Mouse (Mus musculus) embryonic facial prominence, embryonic 15.5 days (tissue): ENCODE results near the gene Il18bp. TPM values are rescaled to one million over a fixed set of nuclear protein-coding genes. Genes with fewer than 3 reads are reported as not detected.
"Not testable (repeated sequence)": the region's sequence is repeated elsewhere in the genome, so short reads cannot be mapped to it uniquely, and the experiment has no call there.

Experiments used
- ATAC-seq: fragments of 200-750 bp; cut with Nextera tagmentation; 2 replicates; pipeline ENCODE4 v1.8.0; 2017; ENCODE audit warnings: low read depth, moderate TSS enrichment; ENCODE audit not compliant: insufficient number of reproducible peaks, low FRiP score, low TSS enrichment
- H3K27ac ChIP-seq: fragments of 300-500 bp; sonication (generic); replicated peaks from 2 replicates; pipeline ENCODE4 v1.5.1; 2015; ENCODE audit warnings: mild to moderate bottlenecking, inconsistent platforms
- H3K27me3 ChIP-seq: fragments of 300-500 bp; sonication (generic); 2 replicates; pipeline ENCODE4 v1.6.1; 2015; ENCODE audit warnings: inconsistent platforms
- H3K36me3 ChIP-seq: fragments of 300-500 bp; sonication (generic); 2 replicates; pipeline ENCODE4 v1.6.1; 2015; ENCODE audit warnings: mild to moderate bottlenecking, inconsistent platforms
- H3K4me1 ChIP-seq: fragments of 300-500 bp; sonication (generic); 2 replicates; pipeline ENCODE4 v1.6.1; 2015; ENCODE audit warnings: inconsistent platforms
- H3K4me2 ChIP-seq: fragments of 300-500 bp; sonication (generic); replicated peaks from 2 replicates; pipeline ENCODE4 v1.6.1; 2015; ENCODE audit warnings: mild to moderate bottlenecking, inconsistent platforms
- H3K4me3 ChIP-seq: fragments of 300-500 bp; sonication (generic); replicated peaks from 2 replicates; pipeline ENCODE4 v1.5.1; 2015; ENCODE audit warnings: mild to moderate bottlenecking, inconsistent platforms
- H3K9ac ChIP-seq: fragments of 300-500 bp; sonication (generic); 2 replicates; pipeline ENCODE4 v1.6.1; 2015; ENCODE audit warnings: inconsistent platforms
- H3K9me3 ChIP-seq: fragments of 300-500 bp; sonication (generic); replicated peaks from 2 replicates; pipeline ENCODE4 v1.6.1; 2016; ENCODE audit warnings: inconsistent platforms
- WGBS: fragments of 180-500 bp; shearing (Covaris S2); methylation state at CpG from one replicate; pipeline ENCODE4 v1.1.7; 2015; 5-methylcytosine and 5-hydroxymethylcytosine counted together
- polyA plus RNA-seq: library from polyadenylated mRNA; unstranded; fragments of >200 nt; fragmentation: Nextera tagmentation; extraction: Ambion mirVana; gene quantifications from 2 replicates; pipeline ENCODE4 v1.2.1, GENCODE M21; 2015

The Il18bp gene
- polyA plus RNA-seq, 1 experiment from 2014 or later: 2.5 TPM

- no peak for ATAC-seq
- H3K27ac ChIP-seq: no peak overlapping the region
Observed at GRCm38 (mm10) chr7:102034904-102035303, 16.4 kb upstream of the Il18bp start.

DNA sequence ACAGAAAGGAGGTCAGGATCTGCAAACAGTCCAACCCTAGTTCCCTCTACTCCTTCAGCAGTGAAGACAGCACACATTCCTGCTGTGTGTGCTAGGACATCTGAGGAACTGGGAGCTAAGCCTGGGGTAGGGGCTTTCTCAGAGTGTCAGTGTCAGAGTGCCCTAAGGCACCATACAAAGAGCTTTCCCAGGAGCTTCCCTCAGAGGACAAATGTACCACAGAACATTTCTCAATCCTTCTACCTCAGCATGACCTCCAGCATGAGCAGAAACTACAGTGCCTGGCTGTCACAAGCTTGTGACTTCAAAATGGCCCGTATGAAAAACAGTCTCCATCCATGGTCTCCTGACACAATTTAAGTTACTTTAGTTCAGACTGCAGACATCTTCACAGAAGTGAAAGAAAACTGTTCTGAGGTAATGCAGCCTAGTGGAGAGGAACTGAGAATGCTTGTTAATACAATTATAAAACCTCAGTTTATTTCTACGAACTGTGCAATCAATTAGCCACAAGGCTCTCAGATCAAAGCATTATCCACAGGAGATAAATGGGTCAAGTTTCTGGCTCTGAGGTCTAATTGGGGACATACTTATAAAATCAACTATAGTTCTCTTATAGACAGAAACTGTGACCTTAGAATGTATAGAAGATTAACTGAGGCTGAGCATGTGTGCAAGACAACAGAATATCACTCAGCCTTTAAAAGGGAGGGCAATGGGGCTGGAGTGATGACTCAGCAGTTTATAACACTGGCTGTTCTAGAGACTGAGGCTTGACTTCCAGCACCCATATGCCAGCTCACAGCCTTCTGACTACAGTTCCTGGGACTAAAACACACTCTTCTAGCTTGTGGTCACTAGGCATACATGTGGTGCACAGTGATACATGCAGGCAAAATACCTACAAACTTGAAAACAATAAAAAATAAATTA is 7.0 kb upstream of the Il18bp start:
- 63% methylated on average over 2 of the region's 2 CpGs for WGBS
- ATAC-seq: no peak

More at GRCm38 (mm10) chr7:102034904-102035303, 16.4 kb upstream of the Il18bp start:
- Histone ChIP-seq H3K4me2 (no peak overlapping the region), H3K27me3 (no peaks in the 10 kb centered on the region), H3K4me1 (no peaks in the 10 kb centered on the region), H3K36me3 (peaks cover 87% of the 10 kb centered on the region), H3K9me3 (no peaks in the 10 kb centered on the region), H3K4me3 (no peak overlapping the region), H3K9ac (no peak overlapping the region)
- WGBS: 94% methylated on average over 1 of the region's 1 CpGs

GRCm38 (mm10) chr7:102023821-102024220 is 5.3 kb upstream of the Il18bp start:
- peaks cover 74% of the 10 kb centered on the region for H3K36me3 ChIP-seq
- no peak overlapping the region for H3K4me2 ChIP-seq
- H3K4me3 ChIP-seq: no peak overlapping the region
- WGBS: 94% methylated on average over 9 of the region's 9 CpGs
- no peaks in the 10 kb centered on the region for H3K4me1 ChIP-seq
- ATAC-seq: no peak
- no peaks in the 10 kb centered on the region for H3K9me3 ChIP-seq
- H3K9ac ChIP-seq: no peak overlapping the region
- H3K27me3 ChIP-seq: no peaks in the 10 kb centered on the region
- no peak overlapping the region for H3K27ac ChIP-seq

More for the DNA sequence above, 7.0 kb upstream of the Il18bp start:
- Histone ChIP-seq H3K27me3 (no peaks in the 10 kb centered on the region), H3K27ac (no peak overlapping the region), H3K4me3 (no peak overlapping the region), H3K9me3 (no peaks in the 10 kb centered on the region), H3K9ac (no peak overlapping the region), H3K36me3 (peaks cover 71% of the 10 kb centered on the region), H3K4me1 (no peaks in the 10 kb centered on the region), H3K4me2 (no peak overlapping the region)

- ATAC-seq, H3K9me3 ChIP-seq, H3K9ac ChIP-seq, H3K27me3 ChIP-seq, H3K4me1 ChIP-seq, H3K4me2 ChIP-seq, H3K27ac ChIP-seq, H3K4me3 ChIP-seq: not testable (repeated sequence)
- 92% methylated on average over 2 of the region's 2 CpGs for WGBS
- H3K36me3 ChIP-seq: peaks cover 84% of the 10 kb centered on the region
Observed at GRCm38 (mm10) chr7:102020934-102021333, 2.4 kb upstream of the Il18bp start.

DNA sequence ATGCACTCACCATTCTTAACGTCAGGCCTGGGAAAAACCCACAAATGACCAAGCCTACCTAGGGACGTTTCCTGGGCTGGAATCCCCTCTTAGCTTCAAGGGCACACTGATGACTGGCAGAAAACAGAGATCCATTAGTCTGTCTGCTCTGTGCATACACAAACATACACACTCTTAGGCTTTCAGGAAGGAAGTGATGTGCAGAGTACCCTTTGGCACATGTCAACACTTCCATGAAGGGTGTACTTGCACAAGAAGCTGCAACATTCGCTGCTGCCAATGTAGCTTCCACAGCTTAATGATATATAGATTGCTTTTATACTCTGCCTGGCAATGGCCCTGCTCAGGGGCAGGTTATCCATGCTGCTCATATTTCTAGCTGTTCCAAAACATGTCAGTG is 872 bp upstream of the Il18bp start:
- 66% methylated on average over 3 of the region's 3 CpGs for WGBS
- no peak for ATAC-seq
- Histone ChIP-seq H3K9me3 (no peaks in the 10 kb centered on the region), H3K9ac (no peak overlapping the region), H3K27me3 (no peaks in the 10 kb centered on the region), H3K36me3 (peaks cover 88% of the 10 kb centered on the region), H3K4me1 (no peaks in the 10 kb centered on the region), H3K4me2 (no peak overlapping the region), H3K4me3 (no peak overlapping the region), H3K27ac (no peak overlapping the region)

DNA sequence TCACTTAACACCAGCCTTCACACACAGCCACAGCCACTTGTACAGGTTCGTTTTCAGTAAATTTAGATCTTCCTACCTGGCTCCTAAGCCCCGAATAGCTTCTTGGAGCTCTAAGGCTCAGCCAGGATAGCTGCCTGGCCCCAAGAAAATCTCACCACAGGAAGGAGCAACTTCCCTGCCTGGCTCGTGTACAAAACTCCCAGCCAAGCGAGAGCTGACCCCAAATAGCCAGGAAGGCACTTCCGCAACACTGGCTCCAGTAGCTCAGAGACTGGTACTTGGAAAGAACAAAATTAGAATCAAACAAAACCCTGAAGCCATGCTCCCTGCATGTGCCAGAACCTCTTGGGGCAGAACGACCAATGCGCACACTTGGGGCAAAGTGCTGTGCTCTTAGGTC is 456 bp downstream of the Il18bp start:
- Histone ChIP-seq H3K9ac (no peak overlapping the region), H3K4me3 (no peak overlapping the region), H3K36me3 (peaks cover 91% of the 10 kb centered on the region), H3K4me1 (no peaks in the 10 kb centered on the region), H3K4me2 (no peak overlapping the region), H3K9me3 (no peaks in the 10 kb centered on the region), H3K27me3 (no peaks in the 10 kb centered on the region), H3K27ac (no peak overlapping the region)
- no peak for ATAC-seq
- 76% methylated on average over 7 of the region's 7 CpGs for WGBS

- Histone ChIP-seq H3K36me3 (peaks cover 91% of the 10 kb centered on the region), H3K4me3 (no peak overlapping the region), H3K9me3 (no peaks in the 10 kb centered on the region), H3K27ac (no peak overlapping the region), H3K27me3 (no peaks in the 10 kb centered on the region), H3K9ac (no peak overlapping the region), H3K4me1 (no peaks in the 10 kb centered on the region), H3K4me2 (no peak overlapping the region)
- no peak for ATAC-seq
- 77% methylated on average over 5 of the region's 5 CpGs for WGBS
Observed at GRCm38 (mm10) chr7:102017452-102017851, 1.0 kb downstream of the Il18bp start.

GRCm38 (mm10) chr7:102016936-102017335 is 1.6 kb downstream of the Il18bp start:
- H3K4me2 ChIP-seq: no peak overlapping the region
- H3K36me3 ChIP-seq: peaks cover 91% of the 10 kb centered on the region
- no peaks in the 10 kb centered on the region for H3K9me3 ChIP-seq
- no peaks in the 10 kb centered on the region for H3K27me3 ChIP-seq
- ATAC-seq: no peak
- no peak overlapping the region for H3K9ac ChIP-seq
- no peak overlapping the region for H3K4me3 ChIP-seq
- no peak overlapping the region; the same call in 1 of the 2 replicates for H3K27ac ChIP-seq
- 81% methylated on average over 4 of the region's 4 CpGs for WGBS
- H3K4me1 ChIP-seq: no peaks in the 10 kb centered on the region

DNA sequence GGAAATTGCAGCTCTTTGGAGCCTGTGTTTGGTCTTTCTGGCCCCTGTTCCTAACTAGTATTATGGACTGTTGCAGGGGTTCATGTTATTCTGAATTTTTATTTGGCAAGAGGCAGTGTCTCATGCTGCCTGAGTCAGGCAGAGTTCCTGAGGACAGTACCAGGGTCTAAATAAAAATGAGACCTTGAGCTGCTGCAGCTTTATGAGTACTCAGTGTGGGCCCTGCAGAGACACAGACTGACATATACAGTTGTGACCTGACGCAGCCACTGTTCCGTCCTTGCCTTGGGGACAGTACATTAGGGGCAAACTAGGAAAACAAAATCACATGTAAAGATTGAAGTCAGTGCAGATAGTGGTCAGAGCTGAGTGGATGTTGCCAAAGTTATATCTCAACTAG is 3.5 kb downstream of the Il18bp start:
- Histone ChIP-seq H3K9ac (no peak overlapping the region), H3K9me3 (no peaks in the 10 kb centered on the region), H3K4me2 (no peak overlapping the region), H3K27me3 (no peaks in the 10 kb centered on the region), H3K4me3 (no peak overlapping the region), H3K4me1 (no peaks in the 10 kb centered on the region), H3K27ac (no peak overlapping the region), H3K36me3 (peaks cover 93% of the 10 kb centered on the region)
- 85% methylated on average over 2 of the region's 2 CpGs for whole genome bisulfite sequencing
- ATAC-seq: no peak

- H3K9ac ChIP-seq: no peak overlapping the region
- H3K36me3 ChIP-seq: peaks cover 99% of the 10 kb centered on the region
- H3K4me2 ChIP-seq: no peak overlapping the region
- H3K4me1 ChIP-seq: no peaks in the 10 kb centered on the region
- H3K27ac ChIP-seq: no peak overlapping the region
- H3K4me3 ChIP-seq: no peak overlapping the region
- H3K9me3 ChIP-seq: no peaks in the 10 kb centered on the region
- 84% methylated on average over 8 of the region's 8 CpGs for WGBS
- no peaks in the 10 kb centered on the region for H3K27me3 ChIP-seq
- no peak for ATAC-seq
Observed at GRCm38 (mm10) chr7:102013416-102013815, 5.1 kb downstream of the Il18bp start.

DNA sequence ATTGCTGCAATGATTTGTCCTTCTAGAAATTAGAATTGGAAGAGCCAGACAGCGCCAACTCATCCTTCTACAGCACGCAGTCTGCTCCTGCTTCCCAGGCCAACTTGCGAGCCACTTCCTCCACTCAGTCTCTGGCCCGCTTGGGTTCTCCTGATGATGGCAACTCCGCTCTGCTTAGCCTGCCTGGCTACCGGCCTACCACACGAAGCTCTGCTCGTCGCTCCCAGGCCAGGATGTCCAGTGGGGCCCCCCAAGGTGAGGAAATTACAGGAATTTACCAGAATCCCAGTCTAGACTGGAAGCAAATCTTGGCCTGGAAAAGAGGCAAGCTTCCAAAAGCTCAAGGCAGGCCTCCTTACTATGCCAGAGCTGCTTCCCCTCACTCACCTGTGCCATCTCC is 6.6 kb downstream of the Il18bp start:
- 89% methylated on average over 9 of the region's 9 CpGs for WGBS
- no peak for ATAC-seq
- Histone ChIP-seq H3K36me3 (peaks cover 98% of the 10 kb centered on the region), H3K27me3 (no peaks in the 10 kb centered on the region), H3K4me2 (no peak overlapping the region), H3K4me1 (no peaks in the 10 kb centered on the region), H3K9ac (no peak overlapping the region), H3K4me3 (no peak overlapping the region), H3K27ac (no peak overlapping the region), H3K9me3 (no peaks in the 10 kb centered on the region)

GRCm38 (mm10) chr7:102006520-102006919 is 12.0 kb downstream of the Il18bp start:
- no peak for ATAC-seq
- Histone ChIP-seq H3K4me3 (no peak overlapping the region), H3K27ac (no peak overlapping the region), H3K9ac (no peak overlapping the region), H3K4me1 (no peaks in the 10 kb centered on the region), H3K4me2 (no peak overlapping the region), H3K27me3 (no peaks in the 10 kb centered on the region), H3K9me3 (no peaks in the 10 kb centered on the region), H3K36me3 (peaks cover 94% of the 10 kb centered on the region)
- WGBS: 81% methylated on average over 1 of the region's 1 CpGs
